Mouse (Mus musculus): ENCODE measurements at regions not wholly inside any gene's neighbourhood (a gene's known extent, or its start where the extent isn't known, plus 50 kb on each side); places are given as distances from the start of the nearest gene placed in this dataset.
A peak's percentile ranks its signal among the peaks of the same experiment; 100 is the strongest.

GRCm38 (mm10) chr10:25652742-25653563, 116.9 kb upstream of the Smlr1 start:
- no peaks in the 10 kb centered on the region for H3K36me3 ChIP-seq (ENCODE audit: control insufficient read depth, insufficient read depth, low read length)
- 86% methylated on average over 16 of the region's 16 CpGs for WGBS
- H3K4me1 ChIP-seq (ENCODE audit: control insufficient read depth, insufficient read depth, low read length) = no peaks in the 10 kb centered on the region
- peak; percentile 3 for DNase-seq (ENCODE audit: extremely low read depth, low read depth, low spot score)
- H3K4me3 ChIP-seq (ENCODE audit: insufficient read depth, low read depth, low read length) = no peak overlapping the region
- H3K79me2 ChIP-seq (ENCODE audit: control insufficient read depth, insufficient read depth, low read length) = no peaks in the 10 kb centered on the region
- no peak overlapping the region for H3K9ac ChIP-seq (ENCODE audit: low read depth, low read length)
- no peaks in the 10 kb centered on the region for H3K27me3 ChIP-seq (ENCODE audit: control insufficient read depth, insufficient read depth, low read length)
- H3K27ac ChIP-seq (replicated peaks; ENCODE audit: insufficient read depth, low read depth, low read length) = no peak overlapping the region
- TF ChIP-seq CTCF (IDR thresholded peaks at IDR 0.05; ENCODE audit: low read depth, low read length) = no peak
- TF ChIP-seq POLR2A (IDR thresholded peaks at IDR 0.05; ENCODE audit: extremely low read depth, insufficient read depth, low read length) = no peak

GRCm38 (mm10) chr10:25647740-25648139, 111.7 kb upstream of the Smlr1 start:
- 93% methylated on average over 1 of the region's 1 CpGs for WGBS
- peak; percentile 12 for DNase-seq (ENCODE audit: extremely low read depth, low read depth, low spot score)
- H3K27ac ChIP-seq (replicated peaks; ENCODE audit: insufficient read depth, low read depth, low read length) = no peak overlapping the region
- H3K4me1 ChIP-seq (ENCODE audit: control insufficient read depth, insufficient read depth, low read length) = no peaks in the 10 kb centered on the region
- H3K4me3 ChIP-seq (ENCODE audit: insufficient read depth, low read depth, low read length) = no peak overlapping the region
- H3K79me2 ChIP-seq (ENCODE audit: control insufficient read depth, insufficient read depth, low read length) = no peaks in the 10 kb centered on the region
- H3K9ac ChIP-seq (ENCODE audit: low read depth, low read length) = no peak overlapping the region
- no peaks in the 10 kb centered on the region for H3K27me3 ChIP-seq (ENCODE audit: control insufficient read depth, insufficient read depth, low read length)
- H3K36me3 ChIP-seq (ENCODE audit: control insufficient read depth, insufficient read depth, low read length) = no peaks in the 10 kb centered on the region
- TF ChIP-seq POLR2A (IDR thresholded peaks at IDR 0.05; ENCODE audit: extremely low read depth, insufficient read depth, low read length) (no peak), CTCF (IDR thresholded peaks at IDR 0.05; ENCODE audit: low read depth, low read length) (0 out of 2 replicates have a peak, but pooled peaks have one; percentile 10)

- Histone ChIP-seq H3K27ac (replicated peaks; ENCODE audit: insufficient read depth, low read depth, low read length) (no peak overlapping the region), H3K36me3 (ENCODE audit: control insufficient read depth, insufficient read depth, low read length) (no peaks in the 10 kb centered on the region), H3K9ac (ENCODE audit: low read depth, low read length) (no peak overlapping the region), H3K27me3 (ENCODE audit: control insufficient read depth, insufficient read depth, low read length) (no peaks in the 10 kb centered on the region), H3K79me2 (ENCODE audit: control insufficient read depth, insufficient read depth, low read length) (no peaks in the 10 kb centered on the region), H3K4me1 (ENCODE audit: control insufficient read depth, insufficient read depth, low read length) (no peaks in the 10 kb centered on the region), H3K4me3 (ENCODE audit: insufficient read depth, low read depth, low read length) (no peak overlapping the region)
- DNase-seq (ENCODE audit: extremely low read depth, low read depth, low spot score) = peak; percentile 14
- WGBS = 58% methylated on average over 3 of the region's 3 CpGs
- TF ChIP-seq POLR2A (IDR thresholded peaks at IDR 0.05; ENCODE audit: extremely low read depth, insufficient read depth, low read length) (no peak), CTCF (IDR thresholded peaks at IDR 0.05; ENCODE audit: low read depth, low read length) (no peak)
Observed at GRCm38 (mm10) chr10:25643518-25643993, 107.5 kb upstream of the Smlr1 start.

- H3K4me3 ChIP-seq (ENCODE audit: insufficient read depth, low read depth, low read length) = no peak overlapping the region
- no peaks in the 10 kb centered on the region for H3K36me3 ChIP-seq (ENCODE audit: control insufficient read depth, insufficient read depth, low read length)
- 90% methylated on average over 9 of the region's 9 CpGs for WGBS
- TF ChIP-seq POLR2A (IDR thresholded peaks at IDR 0.05; ENCODE audit: extremely low read depth, insufficient read depth, low read length) (no peak), CTCF (IDR thresholded peaks at IDR 0.05; ENCODE audit: low read depth, low read length) (no peak)
- no peak overlapping the region for H3K27ac ChIP-seq (replicated peaks; ENCODE audit: insufficient read depth, low read depth, low read length)
- H3K9ac ChIP-seq (ENCODE audit: low read depth, low read length) = no peak overlapping the region
- H3K79me2 ChIP-seq (ENCODE audit: control insufficient read depth, insufficient read depth, low read length) = no peaks in the 10 kb centered on the region
- no peaks in the 10 kb centered on the region for H3K4me1 ChIP-seq (ENCODE audit: control insufficient read depth, insufficient read depth, low read length)
- no peaks in the 10 kb centered on the region for H3K27me3 ChIP-seq (ENCODE audit: control insufficient read depth, insufficient read depth, low read length)
- DNase-seq (ENCODE audit: extremely low read depth, low read depth, low spot score) = no peak
Observed at GRCm38 (mm10) chr10:25642079-25642696, 106.1 kb upstream of the Smlr1 start.

- Histone ChIP-seq H3K27me3 (ENCODE audit: control insufficient read depth, insufficient read depth, low read length) (no peaks in the 10 kb centered on the region), H3K9ac (ENCODE audit: low read depth, low read length) (no peak overlapping the region), H3K4me3 (ENCODE audit: insufficient read depth, low read depth, low read length) (no peak overlapping the region), H3K79me2 (ENCODE audit: control insufficient read depth, insufficient read depth, low read length) (no peaks in the 10 kb centered on the region), H3K27ac (replicated peaks; ENCODE audit: insufficient read depth, low read depth, low read length) (no peak overlapping the region), H3K4me1 (ENCODE audit: control insufficient read depth, insufficient read depth, low read length) (no peaks in the 10 kb centered on the region), H3K36me3 (ENCODE audit: control insufficient read depth, insufficient read depth, low read length) (no peaks in the 10 kb centered on the region)
- WGBS = 82% methylated on average over 4 of the region's 4 CpGs
- DNase-seq (ENCODE audit: extremely low read depth, low read depth, low spot score) = no peak
- no peak for TF ChIP-seq CTCF (IDR thresholded peaks at IDR 0.05; ENCODE audit: low read depth, low read length)
- no peak for TF ChIP-seq POLR2A (IDR thresholded peaks at IDR 0.05; ENCODE audit: extremely low read depth, insufficient read depth, low read length)
Observed at GRCm38 (mm10) chr10:25633058-25633614, 97.1 kb upstream of the Smlr1 start.
